Mouse (Mus musculus) embryo, embryonic 9.5 days (tissue): ENCODE data around the gene Tmem254a.
"Not testable (repeated sequence)": the region's sequence is repeated elsewhere in the genome, so short reads cannot be mapped to it uniquely, and the experiment has no call there.

Experiments
- DNase-seq: peaks from one replicate; pipeline ENCODE4 v3.0.0-alpha.2; 2017; ENCODE audit errors: extremely low spot score

Gene Tmem254a

GRCm38 (mm10) chr14:25927562-25927881 lies at the start of gene Tmem254a:
Gene Tmem254a (minus strand): TSS chr14:25927672.
- DNase-seq: not testable (repeated sequence)

- DNase-seq: not testable (repeated sequence)
These were observed 30.4 kb upstream of the Tmem254a start for GRCm38 (mm10) chr14:25957861-25958260.

GRCm38 (mm10) chr14:25938004-25938403 lies 10.5 kb upstream of the Tmem254a start, which contains the start of gene Cphx1:
Gene Cphx1 (plus strand): TSS chr14:25938304.
- not testable (repeated sequence) for DNase-seq

- DNase-seq: not testable (repeated sequence)
These were observed 9.6 kb upstream of the Tmem254a start for GRCm38 (mm10) chr14:25936867-25937630.

- DNase-seq: not testable (repeated sequence)
These were observed 484 bp downstream of the Tmem254a start for GRCm38 (mm10) chr14:25926814-25927561.

DNA sequence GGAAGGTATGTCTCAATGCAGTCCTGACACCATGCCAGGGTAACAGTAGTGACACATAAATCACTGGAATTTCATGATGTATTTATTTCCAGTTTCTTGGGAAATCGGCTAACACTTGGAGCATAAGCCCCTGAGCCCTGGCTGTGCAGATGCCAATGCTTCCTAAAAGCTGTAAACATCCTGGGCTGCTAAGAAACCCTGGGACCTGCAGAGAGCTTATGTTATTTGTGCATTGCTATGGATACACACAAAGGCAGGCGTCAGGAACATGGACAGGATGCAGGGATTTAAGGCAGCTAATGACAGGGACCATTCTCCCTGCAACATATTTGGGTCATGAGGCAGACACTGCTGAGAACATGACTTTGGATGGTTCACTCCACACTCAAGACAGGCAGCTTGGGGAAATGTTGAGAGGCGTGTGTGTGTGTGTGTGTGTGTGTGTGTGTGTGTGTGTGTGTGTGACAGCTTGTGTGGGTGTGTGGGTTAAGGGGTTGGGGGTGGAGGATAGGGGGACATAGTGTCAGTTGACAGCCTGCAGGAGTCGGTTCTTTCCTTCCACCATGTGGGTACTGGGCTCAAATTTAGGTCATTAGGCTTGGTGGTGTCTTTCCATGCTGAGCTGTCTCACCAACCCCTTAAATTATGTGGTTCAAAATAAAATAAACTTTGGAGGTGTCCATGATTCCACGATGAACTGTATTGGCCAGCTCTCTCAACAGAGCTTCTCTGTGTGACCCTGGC lies 8.9 kb downstream of the Tmem254a start:
- not testable (repeated sequence) for DNase-seq

DNA sequence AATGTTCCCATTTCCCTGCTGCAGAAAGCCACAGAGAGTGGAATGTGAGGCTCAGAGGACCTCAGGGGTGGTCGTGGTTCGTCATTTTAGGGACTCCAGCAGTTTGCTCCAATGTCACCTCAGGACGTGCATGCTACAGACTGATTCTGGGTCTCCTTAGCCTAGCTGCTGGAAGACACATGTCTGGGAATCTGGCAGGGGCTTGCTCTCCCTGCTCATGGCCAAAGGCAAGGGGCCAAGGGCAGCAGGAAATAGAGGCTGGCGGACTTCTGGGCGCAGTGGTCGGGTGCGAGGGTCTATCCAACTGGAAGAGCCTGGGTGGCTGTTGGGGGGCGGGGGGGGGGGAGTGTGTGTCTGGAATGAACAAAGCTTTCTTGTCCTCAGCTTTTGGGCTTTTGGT lies 18.5 kb downstream of the Tmem254a start:
- DNase-seq: not testable (repeated sequence)

DNA sequence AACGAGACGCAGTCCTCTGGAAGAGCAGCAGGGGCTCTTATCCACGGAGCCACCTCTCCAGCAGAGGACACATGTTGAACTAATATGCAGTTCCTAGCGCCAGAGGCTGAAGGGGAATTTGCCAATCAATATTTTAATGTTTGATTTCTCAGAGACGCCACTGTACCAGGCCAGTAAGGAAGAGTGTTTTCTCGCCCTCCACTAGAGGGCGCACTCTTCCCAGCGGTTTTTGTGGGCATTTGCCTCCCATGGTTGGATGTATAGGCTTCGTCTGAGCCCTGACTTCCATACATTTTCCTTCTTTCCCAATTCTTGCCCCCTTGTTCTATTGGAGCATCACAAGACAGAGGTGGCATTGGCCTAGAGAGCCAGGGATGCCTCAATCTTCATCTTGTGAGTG lies 20.2 kb downstream of the Tmem254a start:
- DNase-seq: not testable (repeated sequence)

- not testable (repeated sequence) for DNase-seq
These were observed 22.2 kb downstream of the Tmem254a start for GRCm38 (mm10) chr14:25905243-25905642.

DNA sequence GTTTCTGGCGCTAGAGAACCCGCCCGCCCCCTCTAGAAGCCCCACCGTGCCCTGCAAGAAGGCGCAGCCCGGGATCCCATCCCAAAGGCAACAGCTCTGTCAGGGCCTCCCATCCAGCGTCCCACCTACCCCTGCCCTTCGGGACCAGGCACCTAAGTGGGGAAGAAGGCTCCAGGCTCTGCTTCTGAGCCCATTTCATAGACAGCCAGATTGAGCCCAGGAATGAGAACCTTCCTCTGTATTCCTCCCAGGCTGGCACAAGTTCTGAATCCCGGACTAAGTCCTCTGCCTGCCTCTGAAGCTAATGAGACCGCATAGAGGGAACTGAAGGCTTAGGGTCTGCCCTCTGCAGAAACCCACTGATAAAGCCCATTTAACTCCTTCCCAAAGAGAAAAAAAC lies 24.5 kb downstream of the Tmem254a start, which contains the start of gene Plac9a:
TSS of gene Plac9a (minus strand) at position 101 of the 400 bp plus-strand sequence.
- DNase-seq: not testable (repeated sequence)

- DNase-seq: not testable (repeated sequence)
These were observed 31.8 kb downstream of the Tmem254a start for GRCm38 (mm10) chr14:25895686-25896085.

DNA sequence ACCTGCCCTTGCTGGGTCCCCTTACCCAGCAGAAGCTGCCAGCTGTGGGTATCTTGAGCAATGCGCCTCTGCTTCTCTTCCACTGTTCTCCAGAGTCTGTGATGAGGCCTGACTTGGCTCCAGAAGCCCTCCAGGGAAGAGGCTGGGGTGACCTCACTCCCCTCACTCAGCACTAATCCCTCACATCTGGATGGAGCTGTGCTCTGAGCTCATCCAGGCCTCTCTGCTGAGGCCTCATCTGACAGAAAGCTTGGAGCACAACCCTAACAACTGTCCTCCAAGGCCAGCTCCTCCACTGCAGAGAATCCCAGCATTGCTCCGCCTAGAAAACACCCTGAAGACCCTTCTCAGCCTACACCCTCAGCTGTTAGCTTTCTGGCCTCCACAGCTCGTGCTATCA lies 32.9 kb downstream of the Tmem254a start:
- not testable (repeated sequence) for DNase-seq

GRCm38 (mm10) chr14:25885886-25886285 lies 41.6 kb downstream of the Tmem254a start:
- DNase-seq: not testable (repeated sequence)

DNA sequence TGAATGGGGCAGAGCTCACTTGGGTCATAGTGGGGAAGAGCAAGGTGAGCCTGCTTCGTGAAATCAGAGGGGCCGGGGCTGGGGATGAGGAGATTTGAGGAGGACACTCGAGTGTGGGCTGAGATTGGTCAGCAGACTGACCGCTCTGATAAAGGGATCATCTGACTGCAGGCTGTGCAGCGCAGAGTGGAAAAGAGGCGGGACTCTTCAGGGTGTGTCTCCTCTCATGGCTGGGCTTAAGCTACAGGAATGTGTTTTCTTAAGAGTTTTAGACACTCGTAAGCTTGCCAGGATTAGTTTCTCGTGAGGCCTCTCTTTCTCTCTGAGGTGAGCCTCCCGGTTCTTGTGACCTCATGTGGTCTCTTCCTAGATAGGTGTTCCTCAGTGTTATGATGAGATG lies 45.7 kb downstream of the Tmem254a start:
- not testable (repeated sequence) for DNase-seq

GRCm38 (mm10) chr14:25876640-25877039 lies 50.8 kb downstream of the Tmem254a start:
- not testable (repeated sequence) for DNase-seq
